Mouse (Mus musculus) thymus, postnatal 14 days (tissue): ENCODE data around the gene Atxn1.

ENCODE experiments used
- DNase-seq: peaks from one replicate; pipeline ENCODE4 v3.0.0; 2021

Atxn1 gene

GRCm38 (mm10) chr13:45709402-45709801 lies 255.4 kb downstream of the Atxn1 start:
- no peak for DNase-seq

- DNase-seq: no peak
These were observed 263.5 kb downstream of the Atxn1 start for GRCm38 (mm10) chr13:45701296-45701790.

- no peak for DNase-seq
These were observed 265.8 kb downstream of the Atxn1 start for GRCm38 (mm10) chr13:45698982-45699381.

GRCm38 (mm10) chr13:45696009-45696408 lies 268.8 kb downstream of the Atxn1 start:
- DNase-seq: no peak

GRCm38 (mm10) chr13:45694921-45695437 lies 269.8 kb downstream of the Atxn1 start:
- DNase-seq: no peak

GRCm38 (mm10) chr13:45693953-45694352 lies 270.9 kb downstream of the Atxn1 start:
- DNase-seq: peak; percentile 13

GRCm38 (mm10) chr13:45693534-45693933 lies 271.3 kb downstream of the Atxn1 start:
- DNase-seq: peak; percentile 28

- DNase-seq: peak; percentile 17
These were observed 271.7 kb downstream of the Atxn1 start for GRCm38 (mm10) chr13:45693126-45693525.

GRCm38 (mm10) chr13:45692440-45692839 lies 272.4 kb downstream of the Atxn1 start:
- no peak for DNase-seq

- no peak for DNase-seq
These were observed 274.4 kb downstream of the Atxn1 start for GRCm38 (mm10) chr13:45690426-45690825.

GRCm38 (mm10) chr13:45688864-45689263 lies 275.9 kb downstream of the Atxn1 start:
- DNase-seq: no peak

- no peak for DNase-seq
These were observed 277.2 kb downstream of the Atxn1 start for GRCm38 (mm10) chr13:45687581-45687980.

GRCm38 (mm10) chr13:45686309-45686582 lies 278.6 kb downstream of the Atxn1 start:
- DNase-seq: no peak

GRCm38 (mm10) chr13:45685575-45686308 lies 279.1 kb downstream of the Atxn1 start:
- no peak for DNase-seq

GRCm38 (mm10) chr13:45684891-45685311 lies 279.9 kb downstream of the Atxn1 start:
- no peak for DNase-seq

GRCm38 (mm10) chr13:45683991-45684390 lies 280.8 kb downstream of the Atxn1 start:
- DNase-seq: no peak

GRCm38 (mm10) chr13:45681196-45681595 lies 283.6 kb downstream of the Atxn1 start:
- no peak for DNase-seq

- no peak for DNase-seq
These were observed 284.2 kb downstream of the Atxn1 start for GRCm38 (mm10) chr13:45680651-45681050.

- no peak for DNase-seq
These were observed 285.7 kb downstream of the Atxn1 start for GRCm38 (mm10) chr13:45679096-45679495.

GRCm38 (mm10) chr13:45672628-45673027 lies 292.2 kb downstream of the Atxn1 start:
- no peak for DNase-seq

GRCm38 (mm10) chr13:45669969-45670368 lies 294.8 kb downstream of the Atxn1 start:
- DNase-seq: no peak

- DNase-seq: no peak
These were observed 302.0 kb downstream of the Atxn1 start for GRCm38 (mm10) chr13:45662852-45663251.

GRCm38 (mm10) chr13:45662216-45662615 lies 302.6 kb downstream of the Atxn1 start:
- no peak for DNase-seq

GRCm38 (mm10) chr13:45661283-45662185 lies 303.3 kb downstream of the Atxn1 start:
- DNase-seq: no peak
